Mouse (Mus musculus) stomach, adult 2 months (tissue): Measurements from ENCODE around the gene Upk3bl. TPM values are rescaled to one million over a fixed set of nuclear protein-coding genes. Genes with fewer than 3 reads are reported as not detected.

Source experiments
- polyA plus RNA-seq: library from polyadenylated mRNA; depleted of rRNA; stranded (reverse); fragments of >200 nt; gene quantifications from 2 replicates; pipeline ENCODE4 v1.2.3, GENCODE M21; 2012; rRNA removed

Gene Upk3bl
- 0.33 and 1.4 TPM in 2 replicates for polyA plus RNA-seq

DNA sequence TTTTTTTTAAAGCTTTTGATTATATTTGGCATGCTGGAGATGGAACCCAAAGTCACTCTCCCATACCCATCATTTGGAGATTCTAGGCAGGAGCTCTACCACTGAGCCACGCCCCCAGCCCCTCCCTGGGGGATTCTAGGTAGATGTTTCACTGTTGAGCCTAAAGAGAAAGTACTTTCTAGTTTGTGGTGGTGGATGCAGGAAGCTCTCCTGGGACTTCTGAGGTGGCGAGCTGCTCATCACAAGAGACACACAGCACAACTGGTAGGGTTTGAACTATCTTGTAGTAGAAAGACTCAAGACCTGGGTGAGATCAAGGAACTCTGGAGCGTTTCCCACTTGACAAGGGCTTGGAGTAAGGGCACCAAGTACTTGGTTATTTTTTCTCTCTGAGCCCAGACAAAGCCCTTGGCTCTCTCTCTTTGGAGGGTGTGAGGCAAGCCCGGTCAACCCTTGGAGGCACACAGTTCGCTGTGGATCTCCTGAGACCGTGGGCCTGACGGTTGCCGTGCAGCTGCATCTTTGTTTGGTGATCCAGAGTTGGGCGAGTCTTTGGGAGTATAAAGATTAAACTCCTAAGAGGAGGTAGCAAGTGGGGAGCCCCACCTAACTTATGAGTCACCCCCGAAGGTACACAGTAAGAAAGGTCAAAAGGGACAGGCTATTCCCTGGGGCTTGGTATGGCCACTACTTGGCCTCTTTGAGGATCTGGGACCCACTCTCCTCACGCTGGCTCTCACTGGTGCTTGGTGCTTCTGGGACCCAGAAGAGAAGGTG lies at the start of gene Upk3bl:
Gene Upk3bl, plus strand, starts transcription at position 192 of the 777 bp plus-strand sequence.

DNA sequence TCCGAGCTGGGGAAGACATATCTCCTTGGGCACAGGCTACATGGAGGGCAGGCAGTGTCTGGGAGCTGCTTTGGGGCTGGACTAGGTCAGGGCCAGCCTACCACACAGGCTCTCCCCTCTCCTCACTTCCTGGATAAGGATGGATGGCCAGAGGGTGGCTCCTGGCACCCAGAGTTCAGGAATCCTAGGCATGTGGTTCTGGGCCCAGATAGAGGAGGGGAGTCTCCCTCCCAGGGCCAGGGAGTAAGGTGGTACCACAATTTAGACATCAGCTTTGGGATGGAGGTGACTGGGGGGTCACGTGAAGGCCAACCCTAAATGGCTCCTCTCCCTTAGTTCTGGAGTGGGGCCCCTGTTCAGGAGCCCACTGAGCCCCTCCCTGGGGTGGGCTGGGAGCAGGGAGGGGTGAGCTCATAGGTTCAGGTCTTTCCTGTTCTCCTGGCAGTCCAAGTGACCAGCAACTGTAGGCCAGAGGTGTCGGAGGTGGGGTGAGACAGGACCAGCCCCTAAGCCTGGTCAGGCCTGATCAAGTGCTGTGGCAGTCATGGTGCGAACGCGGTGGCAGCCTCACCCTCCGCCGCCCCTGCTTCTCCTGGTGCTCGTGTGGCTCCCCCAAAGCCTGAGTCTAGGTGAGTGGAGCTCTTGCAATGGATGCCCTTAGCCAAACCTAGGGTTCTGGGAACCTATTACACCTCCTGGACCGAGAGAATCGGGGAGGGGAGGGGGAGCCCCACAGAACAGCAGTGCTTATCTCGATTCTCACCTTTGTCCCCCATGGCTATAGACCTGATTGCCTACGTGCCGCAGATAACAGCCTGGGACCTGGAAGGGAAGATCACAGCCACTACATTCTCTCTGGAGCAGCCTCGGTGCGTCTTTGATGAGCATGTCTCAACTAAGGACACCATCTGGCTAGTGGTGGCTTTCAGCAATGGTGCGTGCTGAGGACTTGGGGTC lies 15.8 kb upstream of the Upk3bl start, which contains the start of gene Upk3b:
Gene Upk3b, plus strand, starts transcription at position 239 of the 957 bp plus-strand sequence.

DNA sequence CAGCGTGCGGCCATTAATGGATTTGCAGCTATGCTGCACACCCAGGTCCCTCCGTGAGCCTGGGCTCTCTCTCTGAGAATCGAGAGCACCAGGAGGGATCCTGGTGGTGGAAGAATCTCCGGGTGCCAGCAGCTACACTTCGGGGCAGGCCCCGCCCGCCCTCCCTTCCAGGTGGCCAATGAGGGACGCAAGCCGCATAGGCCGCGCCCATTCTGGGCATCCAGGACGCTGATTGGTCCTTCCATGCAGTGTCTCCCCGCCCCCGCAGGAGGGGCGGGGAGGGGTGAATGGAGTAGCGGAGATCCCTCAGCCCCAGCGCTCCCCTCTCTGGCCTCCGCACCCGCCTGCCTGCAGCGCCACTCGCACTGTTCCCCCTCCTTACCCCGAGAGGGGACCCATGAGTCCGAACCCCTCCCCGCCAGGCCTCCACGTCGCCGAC lies 29.4 kb downstream of the Upk3bl start, which contains the start of gene Rasa4:
Gene Rasa4, plus strand, starts transcription at position 248 of the 439 bp plus-strand sequence.

Other genes with a start within 250 kb of the Upk3bl start
- 0.34 and 0.60 TPM in 2 replicates for gene Srrm3, start 247.6 kb upstream of the Upk3bl start, polyA plus RNA-seq
- gene Hspb1, start 166.6 kb upstream of the Upk3bl start, polyA plus RNA-seq: 879 and 2,002 TPM in 2 replicates
- gene Ywhag, start 119.9 kb upstream of the Upk3bl start, polyA plus RNA-seq: 34.2 and 36.6 TPM in 2 replicates
- 3.3 and 4.2 TPM in 2 replicates for gene Ssc4d, start 80.0 kb upstream of the Upk3bl start, polyA plus RNA-seq
- not detected in 2 replicates for gene Zp3, start 74.4 kb upstream of the Upk3bl start, polyA plus RNA-seq
- 10.3 and 14.2 TPM in 2 replicates for gene Dtx2, start 59.7 kb upstream of the Upk3bl start, polyA plus RNA-seq
- 3.1 and 5.7 TPM in 2 replicates for gene Upk3b, start 16.0 kb upstream of the Upk3bl start, polyA plus RNA-seq
- gene Rasa4, start 29.4 kb downstream of the Upk3bl start, polyA plus RNA-seq: 12.7 and 14.4 TPM in 2 replicates
- gene Polr2j, start 62.1 kb downstream of the Upk3bl start, polyA plus RNA-seq: 20.7 and 23.2 TPM in 2 replicates
- gene Lrwd1, start 81.6 kb downstream of the Upk3bl start, polyA plus RNA-seq: 10.4 and 13.1 TPM in 2 replicates
- gene Alkbh4, start 81.7 kb downstream of the Upk3bl start, polyA plus RNA-seq: 8.6 and 11.6 TPM in 2 replicates
- gene Orai2, start 116.2 kb downstream of the Upk3bl start, polyA plus RNA-seq: 26.6 and 28.5 TPM in 2 replicates
- 1.5 and 1.6 TPM in 2 replicates for gene Prkrip1, start 144.5 kb downstream of the Upk3bl start, polyA plus RNA-seq
- 1.5 and 3.4 TPM in 2 replicates for gene Sh2b2, start 192.1 kb downstream of the Upk3bl start, polyA plus RNA-seq